Mouse (Mus musculus) intestine, postnatal 0 days (tissue): Measurements from ENCODE around the gene Zmynd12. TPM values are rescaled to one million over a fixed set of nuclear protein-coding genes. Genes with fewer than 3 reads are reported as not detected.

Experiments used
- ATAC-seq: fragments of 200-750 bp; cut with Nextera tagmentation; 2 replicates; pipeline ENCODE4 v1.8.0; 2017; ENCODE audit warnings: mild to moderate bottlenecking, moderate TSS enrichment, moderate library complexity
- H3K27ac ChIP-seq: fragments of 300-500 bp; sonication (generic); 2 replicates; pipeline ENCODE4 v1.5.1; 2014; ENCODE audit warnings: mild to moderate bottlenecking, low read depth, low read length, moderate library complexity
- H3K27me3 ChIP-seq: fragments of 300-500 bp; sonication (generic); replicated peaks from 2 replicates; pipeline ENCODE4 v1.6.1; 2014; ENCODE audit warnings: low read length, mixed read lengths; ENCODE audit not compliant: control insufficient read depth, insufficient read depth
- H3K36me3 ChIP-seq: fragments of 300-500 bp; sonication (generic); 2 replicates; pipeline ENCODE4 v1.6.1; 2014; ENCODE audit warnings: mild to moderate bottlenecking, moderate library complexity; ENCODE audit not compliant: control insufficient read depth, insufficient read depth
- H3K4me1 ChIP-seq: fragments of 300-500 bp; sonication (generic); replicated peaks from 2 replicates; pipeline ENCODE4 v1.6.1; 2014; ENCODE audit warnings: antibody characterized with exemption, low read length, mixed read lengths; ENCODE audit not compliant: control insufficient read depth, insufficient read depth
- H3K4me2 ChIP-seq: fragments of 300-500 bp; sonication (generic); replicated peaks from 2 replicates; pipeline ENCODE4 v1.6.1; 2014; ENCODE audit warnings: low read depth, mild to moderate bottlenecking, moderate library complexity
- H3K4me3 ChIP-seq: fragments of 300-500 bp; sonication (generic); 2 replicates; pipeline ENCODE4 v1.5.1; 2014; ENCODE audit warnings: low read depth, low read length
- H3K9ac ChIP-seq: fragments of 300-500 bp; sonication (generic); 2 replicates; pipeline ENCODE4 v1.6.1; 2014; ENCODE audit warnings: mild to moderate bottlenecking, low read depth, low read length
- H3K9me3 ChIP-seq: fragments of 300-500 bp; sonication (generic); 2 replicates; pipeline ENCODE4 v1.6.1; 2016; ENCODE audit warnings: mixed run types; ENCODE audit not compliant: control insufficient read depth
- CTCF ChIP-seq: sonication (generic); IDR thresholded peaks from 2 replicates; pipeline ENCODE4 v1.5.1; 2016; ENCODE audit warnings: low read depth, mild to moderate bottlenecking, control low read depth, antibody characterized with exemption, moderate library complexity
- WGBS: fragments of 180-500 bp; shearing (Covaris S2); extraction: QIAGEN DNeasy Blood & Tissue Kit; methylation state at CpG from one replicate; pipeline ENCODE4 v1.1.7; 2014; 5-methylcytosine and 5-hydroxymethylcytosine counted together
- polyA plus RNA-seq: library from polyadenylated mRNA; unstranded; fragments of >200 nt; fragmentation: Nextera tagmentation; extraction: Ambion mirVana; gene quantifications from 2 replicates; pipeline ENCODE4 v1.2.1, GENCODE M21; 2015

Zmynd12 gene
- polyA plus RNA-seq, 1 experiment from 2014 or later: 0.59 TPM

- WGBS: 92% methylated on average over 2 of the region's 2 CpGs
- no peak for ATAC-seq
These were observed 15.3 kb downstream of the Zmynd12 start for GRCm38 (mm10) chr4:119437936-119438335.

GRCm38 (mm10) chr4:119441836-119442235 is 19.2 kb downstream of the Zmynd12 start:
- no peaks in the 10 kb centered on the region for H3K36me3 ChIP-seq
- TF ChIP-seq CTCF: no peak
- no peaks in the 10 kb centered on the region for H3K9me3 ChIP-seq

More at GRCm38 (mm10) chr4:119437936-119438335, 15.3 kb downstream of the Zmynd12 start:
- no peaks in the 10 kb centered on the region for H3K36me3 ChIP-seq
- no peak overlapping the region for H3K4me2 ChIP-seq
- H3K9me3 ChIP-seq: no peaks in the 10 kb centered on the region
- no peaks in the 10 kb centered on the region for H3K4me1 ChIP-seq
- TF ChIP-seq CTCF: no peak
- H3K9ac ChIP-seq: no peak overlapping the region
- no peaks in the 10 kb centered on the region for H3K27me3 ChIP-seq
- no peak overlapping the region for H3K27ac ChIP-seq
- no peak overlapping the region for H3K4me3 ChIP-seq

GRCm38 (mm10) chr4:119442539-119442938 is 19.9 kb downstream of the Zmynd12 start:
- ATAC-seq: no peak
- no peaks in the 10 kb centered on the region for H3K27me3 ChIP-seq
- no peaks in the 10 kb centered on the region for H3K9me3 ChIP-seq
- WGBS: 55% methylated on average over 6 of the region's 6 CpGs
- no peak overlapping the region for H3K4me2 ChIP-seq
- TF ChIP-seq CTCF: no peak
- H3K4me1 ChIP-seq: no peaks in the 10 kb centered on the region
- H3K27ac ChIP-seq: no peak overlapping the region
- H3K9ac ChIP-seq: no peak overlapping the region
- H3K36me3 ChIP-seq: no peaks in the 10 kb centered on the region
- H3K4me3 ChIP-seq: no peak overlapping the region

More at GRCm38 (mm10) chr4:119441836-119442235, 19.2 kb downstream of the Zmynd12 start:
- 93% methylated on average over 4 of the region's 4 CpGs for WGBS
- H3K9ac ChIP-seq: no peak overlapping the region
- no peak overlapping the region for H3K4me2 ChIP-seq
- no peak for ATAC-seq
- no peak overlapping the region for H3K27ac ChIP-seq
- H3K27me3 ChIP-seq: no peaks in the 10 kb centered on the region
- no peaks in the 10 kb centered on the region for H3K4me1 ChIP-seq
- no peak overlapping the region for H3K4me3 ChIP-seq

GRCm38 (mm10) chr4:119447261-119447660 is 24.6 kb downstream of the Zmynd12 start:
- Histone ChIP-seq H3K4me3 (no peak overlapping the region), H3K9me3 (no peaks in the 10 kb centered on the region), H3K9ac (no peak overlapping the region), H3K27me3 (no peaks in the 10 kb centered on the region), H3K36me3 (no peaks in the 10 kb centered on the region), H3K4me2 (no peak overlapping the region), H3K27ac (no peak overlapping the region), H3K4me1 (no peaks in the 10 kb centered on the region)
- WGBS: 89% methylated on average over 6 of the region's 6 CpGs
- no peak for TF ChIP-seq CTCF
- no peak for ATAC-seq

- WGBS: 63% methylated on average over 3 of the region's 3 CpGs
- Histone ChIP-seq H3K4me2 (no peak overlapping the region), H3K9me3 (no peaks in the 10 kb centered on the region), H3K4me3 (no peak overlapping the region), H3K9ac (no peak overlapping the region), H3K27ac (no peak overlapping the region), H3K27me3 (no peaks in the 10 kb centered on the region), H3K4me1 (no peaks in the 10 kb centered on the region), H3K36me3 (no peaks in the 10 kb centered on the region)
- no peak for ATAC-seq
- TF ChIP-seq CTCF: no peak
These were observed 25.2 kb downstream of the Zmynd12 start for GRCm38 (mm10) chr4:119447786-119448185.

GRCm38 (mm10) chr4:119450436-119450835 is 27.8 kb downstream of the Zmynd12 start:
- Histone ChIP-seq H3K9me3 (no peaks in the 10 kb centered on the region), H3K9ac (no peak overlapping the region), H3K4me1 (no peaks in the 10 kb centered on the region), H3K27me3 (no peaks in the 10 kb centered on the region), H3K4me3 (no peak overlapping the region), H3K36me3 (no peaks in the 10 kb centered on the region), H3K27ac (no peak overlapping the region), H3K4me2 (no peak overlapping the region)
- no peak for TF ChIP-seq CTCF
- 74% methylated on average over 7 of the region's 7 CpGs for WGBS
- ATAC-seq: no peak

GRCm38 (mm10) chr4:119453128-119453527 is 30.5 kb downstream of the Zmynd12 start:
- H3K9ac ChIP-seq: no peak overlapping the region
- H3K4me2 ChIP-seq: no peak overlapping the region
- no peaks in the 10 kb centered on the region for H3K9me3 ChIP-seq
- H3K27me3 ChIP-seq: no peaks in the 10 kb centered on the region
- H3K27ac ChIP-seq: no peak overlapping the region
- no peak for TF ChIP-seq CTCF
- WGBS: 64% methylated on average over 5 of the region's 5 CpGs
- H3K4me3 ChIP-seq: no peak overlapping the region
- no peaks in the 10 kb centered on the region for H3K36me3 ChIP-seq
- H3K4me1 ChIP-seq: no peaks in the 10 kb centered on the region
- ATAC-seq: no peak
